Mouse (Mus musculus): ENCODE measurements around the gene Gpc5. TPM values are rescaled to one million over a fixed set of nuclear protein-coding genes. Genes with fewer than 3 reads are reported as not detected.

The Gpc5 gene
- total and polyA plus RNA-seq, 3 experiments: 0.14 TPM; not detected in 2

GRCm38 (mm10) chr14:115633311-115633710 lies 541.3 kb downstream of the Gpc5 start:
- no peaks in the 10 kb centered on the region for H3K79me2 ChIP-seq (replicated peaks; ENCODE audit: control insufficient read depth, extremely low read depth, insufficient read depth, poor library complexity, severe bottlenecking)
- H3K4me1 ChIP-seq (ENCODE audit: control insufficient read depth in 1 of 2, insufficient read depth in 2 of 2): no peaks in the 10 kb centered on the region
- TF ChIP-seq MEF2A (IDR thresholded peaks at IDR 0.05; ENCODE audit: borderline replicate concordance, low read depth, low read length) (no peak), BHLHE40 (IDR thresholded peaks at IDR 0.05; ENCODE audit: low read depth, low read length) (no peak), KAT2A (IDR thresholded peaks at IDR 0.05; ENCODE audit: insufficient replicate concordance, low read length) (no peak), MAX (IDR thresholded peaks at IDR 0.05; ENCODE audit: low read length) (no peak), MAFK (IDR thresholded peaks at IDR 0.05; ENCODE audit: insufficient replicate concordance, low read length) (no peak), UBTF (IDR thresholded peaks at IDR 0.05; ENCODE audit: low read depth, low read length) (no peak), IRF4 (IDR thresholded peaks at IDR 0.05; ENCODE audit: low read depth, low read length) (no peak), USF2 (conservative IDR thresholded peaks at IDR 0.05; ENCODE audit: low read depth, low read length) (no peak), PAX5 (IDR thresholded peaks at IDR 0.05; ENCODE audit: low read length) (no peak), SIN3A (IDR thresholded peaks at IDR 0.05; ENCODE audit: low read length) (no peak), USF1 (IDR thresholded peaks at IDR 0.05; ENCODE audit: low read depth, low read length) (no peak)
- no peak overlapping the region for H3K9ac ChIP-seq (ENCODE audit: insufficient read depth, low read depth)
- H3K27ac ChIP-seq (ENCODE audit: insufficient read depth, low read depth): no peak overlapping the region
- H3K4me2 ChIP-seq (ENCODE audit: insufficient read depth, low read depth, poor library complexity, severe bottlenecking): no peak overlapping the region
- no peaks in the 10 kb centered on the region for H3K27me3 ChIP-seq (replicated peaks)
- dilution Hi-C loops (cut with MboI; ENCODE audit: extremely low pct_ligation_motif_present, extremely low pct_unique_long_range_greater_than_20kb, low sequenced_read_pairs) (no loop called here), in situ Hi-C loops (cut with MboI; ENCODE audit: low pct_ligation_motif_present, low pct_unique_long_range_greater_than_20kb, low sequenced_read_pairs) (no loop called here)
- no peaks in the 10 kb centered on the region for H3K36me3 ChIP-seq (replicated peaks in 1 of 2; ENCODE audit: control insufficient read depth in 1 of 2, insufficient read depth in 1 of 2, low read length in 1 of 2)
- peaks cover 3% of the 10 kb centered on the region for H3K9me3 ChIP-seq (replicated peaks; ENCODE audit: low read length)
- H3K4me3 ChIP-seq (replicated peaks in 1 of 3; ENCODE audit: low read depth in 2 of 3, low read length in 2 of 3, poor library complexity in 1 of 3): no peak overlapping the region
- no peak for DNase-seq (ENCODE audit: extremely low read depth)

GRCm38 (mm10) chr14:115679875-115680274 lies 587.9 kb downstream of the Gpc5 start:
- Histone ChIP-seq H3K4me3 (replicated peaks in 1 of 3; ENCODE audit: low read depth in 2 of 3, low read length in 2 of 3, poor library complexity in 1 of 3) (no peak overlapping the region), H3K79me2 (replicated peaks; ENCODE audit: control insufficient read depth, extremely low read depth, insufficient read depth, poor library complexity, severe bottlenecking) (no peaks in the 10 kb centered on the region), H3K27ac (ENCODE audit: insufficient read depth, low read depth) (no peak overlapping the region), H3K27me3 (replicated peaks) (no peaks in the 10 kb centered on the region), H3K4me1 (ENCODE audit: control insufficient read depth in 1 of 2, insufficient read depth in 2 of 2) (no peaks in the 10 kb centered on the region), H3K9me3 (replicated peaks; ENCODE audit: low read length) (peaks cover 6% of the 10 kb centered on the region), H3K4me2 (ENCODE audit: insufficient read depth, low read depth, poor library complexity, severe bottlenecking) (no peak overlapping the region), H3K9ac (ENCODE audit: insufficient read depth, low read depth) (no peak overlapping the region), H3K36me3 (replicated peaks in 1 of 2; ENCODE audit: control insufficient read depth in 1 of 2, insufficient read depth in 1 of 2, low read length in 1 of 2) (no peaks in the 10 kb centered on the region)
- DNase-seq (ENCODE audit: extremely low read depth): no peak
- in situ Hi-C loops (cut with MboI; ENCODE audit: low pct_ligation_motif_present, low pct_unique_long_range_greater_than_20kb, low sequenced_read_pairs) (no loop called here), dilution Hi-C loops (cut with MboI; ENCODE audit: extremely low pct_ligation_motif_present, extremely low pct_unique_long_range_greater_than_20kb, low sequenced_read_pairs) (no loop called here)
- TF ChIP-seq USF1 (IDR thresholded peaks at IDR 0.05; ENCODE audit: low read depth, low read length) (no peak), ZC3H11A (IDR thresholded peaks at IDR 0.05; ENCODE audit: low read depth, low read length) (no peak), CHD2 (IDR thresholded peaks at IDR 0.05; ENCODE audit: low read length) (no peak), POLR2A (IDR thresholded peaks at IDR 0.05; ENCODE audit: low read depth, low read length) (no peak), HCFC1 (IDR thresholded peaks at IDR 0.05; ENCODE audit: low read depth, low read length) (no peak), MXI1 (IDR thresholded peaks at IDR 0.05; ENCODE audit: low read depth, low read length) (no peak), SMC3 (IDR thresholded peaks at IDR 0.05; ENCODE audit: low read depth, low read length) (no peak), JUN (IDR thresholded peaks at IDR 0.05; ENCODE audit: insufficient read depth, low read depth, low read length) (no peak), RAD21 (IDR thresholded peaks at IDR 0.05; ENCODE audit: low read depth, low read length) (no peak), TCF12 (IDR thresholded peaks at IDR 0.05; ENCODE audit: low read depth, low read length) (no peak), UBTF (IDR thresholded peaks at IDR 0.05; ENCODE audit: low read depth, low read length) (no peak), ZNF384 (IDR thresholded peaks at IDR 0.05; ENCODE audit: low read depth, low read length) (no peak), JUND (conservative IDR thresholded peaks at IDR 0.05; ENCODE audit: low read depth, low read length) (no peak), BHLHE40 (IDR thresholded peaks at IDR 0.05; ENCODE audit: low read depth, low read length) (no peak), SIN3A (IDR thresholded peaks at IDR 0.05; ENCODE audit: low read length) (no peak)

All from CH12.LX (cell line).